Mouse (Mus musculus): ENCODE data around the gene Pmepa1. TPM values are rescaled to one million over a fixed set of nuclear protein-coding genes. Genes with fewer than 3 reads are reported as not detected.

Gene Pmepa1
- polyA plus RNA-seq, 1 experiment from 2014 or later, result 1.2 TPM

DNA sequence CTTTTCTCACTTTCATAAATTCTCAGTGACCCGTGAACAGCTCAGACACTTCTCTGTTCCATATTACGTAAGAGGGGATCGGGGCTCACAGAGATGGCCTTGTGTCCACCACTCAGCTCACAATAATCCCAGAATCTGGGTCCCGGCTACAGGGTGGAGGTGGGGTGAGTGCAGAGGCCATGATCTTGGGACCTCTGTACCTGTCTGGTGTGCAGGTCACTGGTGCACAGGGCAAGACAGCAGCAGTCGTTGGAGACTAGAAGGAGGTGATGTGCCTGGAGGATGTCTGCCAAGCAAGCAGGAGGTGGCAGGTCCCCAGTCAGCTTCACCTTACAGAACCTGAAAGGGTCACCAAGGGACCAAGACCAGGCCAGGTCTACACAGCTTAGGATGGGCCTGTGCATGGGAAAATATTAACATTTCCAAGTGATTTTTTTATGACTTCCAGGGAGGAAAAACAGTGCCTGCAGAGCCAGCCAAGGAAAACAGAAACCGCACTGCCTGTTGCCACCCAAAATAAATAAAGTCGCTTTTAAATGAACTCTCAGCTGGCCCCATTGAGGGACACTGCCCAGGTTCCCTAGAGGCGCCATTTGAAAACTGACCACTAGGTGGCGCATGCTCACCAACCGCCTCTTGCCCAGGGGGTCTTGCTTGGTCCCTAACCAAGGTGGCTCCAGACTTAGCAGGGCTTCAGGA is 56.9 kb downstream of the Pmepa1 start:
- H3K4me2 ChIP-seq, result no peak overlapping the region
- no peak overlapping the region for H3K4me3 ChIP-seq (ENCODE audit: low read depth, low read length)
- no peak overlapping the region for H3K27ac ChIP-seq (ENCODE audit: low read depth, low read length)
- no peak overlapping the region for H3K9ac ChIP-seq (ENCODE audit: low read depth, low read length)
- H3K27me3 ChIP-seq (replicated peaks; ENCODE audit: control insufficient read depth, insufficient read depth, low read length), result peaks cover 2% of the 10 kb centered on the region; the same call in 1 of the 2 replicates
- DNase-seq (ENCODE audit: low spot score) (no peak), ATAC-seq (replicated peaks; ENCODE audit: low FRiP score) (0 out of 2 replicates have a peak, but pooled peaks have one; percentile 23)
- H3K9me3 ChIP-seq (ENCODE audit: control insufficient read depth, low read length), result no peaks in the 10 kb centered on the region
- H3K36me3 ChIP-seq (ENCODE audit: control insufficient read depth, insufficient read depth, low read length), result no peaks in the 10 kb centered on the region
- 42% methylated on average over 10 of the region's 10 CpGs for WGBS
- H3K4me1 ChIP-seq (replicated peaks; ENCODE audit: control insufficient read depth, insufficient read depth, low read length), result no peaks in the 10 kb centered on the region

DNA sequence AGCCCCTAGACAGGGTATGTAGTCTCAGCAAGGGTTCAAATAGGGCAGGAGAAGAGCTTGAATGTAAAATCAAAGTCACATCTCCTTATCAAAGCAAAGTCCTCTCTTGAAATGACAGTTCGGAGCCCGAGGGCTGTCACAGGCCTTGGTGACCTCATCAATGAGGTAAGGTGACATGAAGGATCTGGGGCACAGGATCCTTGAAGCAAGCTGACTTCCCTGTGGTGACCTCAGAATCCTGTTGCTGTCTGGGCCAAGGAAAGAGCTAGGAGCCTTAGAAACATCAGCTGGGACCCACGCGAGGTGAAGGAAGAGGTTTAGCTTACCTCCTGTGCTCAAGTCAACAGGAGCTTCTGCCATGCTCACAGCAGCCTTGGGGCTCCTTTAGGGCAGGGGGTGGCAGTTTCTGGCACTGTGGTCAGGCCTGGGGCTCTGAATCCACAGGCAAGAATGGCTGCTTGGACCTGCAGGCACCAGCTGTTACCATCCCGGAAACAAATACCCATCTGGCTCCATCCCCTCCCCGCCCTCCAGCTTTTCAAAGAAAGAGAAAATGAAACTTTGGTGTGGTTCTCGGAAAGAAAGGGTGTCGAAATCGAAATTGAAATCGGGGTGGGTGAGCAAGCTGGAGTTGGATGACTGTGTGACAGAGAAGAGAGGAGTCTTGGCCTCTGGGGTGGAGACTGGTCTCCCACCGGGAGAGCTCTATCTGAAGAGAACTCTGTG is 57.8 kb downstream of the Pmepa1 start, which contains the start of gene Zbp1:
TSS of gene Zbp1 (minus strand) at position 508 of the 726 bp plus-strand sequence.
- H3K36me3 ChIP-seq (ENCODE audit: control insufficient read depth, insufficient read depth, low read length), result no peaks in the 10 kb centered on the region
- DNase-seq (ENCODE audit: low spot score) (no peak), ATAC-seq (replicated peaks; ENCODE audit: low FRiP score) (no peak)
- no peak within 1 kb of the TSS for H3K4me2 ChIP-seq
- H3K4me3 ChIP-seq (ENCODE audit: low read depth, low read length), result no peak within 1 kb of the TSS
- H3K9me3 ChIP-seq (ENCODE audit: control insufficient read depth, low read length), result no peaks in the 10 kb centered on the region
- peaks cover 2% of the 10 kb centered on the region; the same call in 1 of the 2 replicates for H3K27me3 ChIP-seq (replicated peaks; ENCODE audit: control insufficient read depth, insufficient read depth, low read length)
- H3K9ac ChIP-seq (ENCODE audit: low read depth, low read length), result no peak within 1 kb of the TSS
- H3K27ac ChIP-seq (ENCODE audit: low read depth, low read length), result no peak within 1 kb of the TSS
- no peaks in the 10 kb centered on the region for H3K4me1 ChIP-seq (replicated peaks; ENCODE audit: control insufficient read depth, insufficient read depth, low read length)
- 56% methylated on average over 11 of the region's 11 CpGs for WGBS

DNA sequence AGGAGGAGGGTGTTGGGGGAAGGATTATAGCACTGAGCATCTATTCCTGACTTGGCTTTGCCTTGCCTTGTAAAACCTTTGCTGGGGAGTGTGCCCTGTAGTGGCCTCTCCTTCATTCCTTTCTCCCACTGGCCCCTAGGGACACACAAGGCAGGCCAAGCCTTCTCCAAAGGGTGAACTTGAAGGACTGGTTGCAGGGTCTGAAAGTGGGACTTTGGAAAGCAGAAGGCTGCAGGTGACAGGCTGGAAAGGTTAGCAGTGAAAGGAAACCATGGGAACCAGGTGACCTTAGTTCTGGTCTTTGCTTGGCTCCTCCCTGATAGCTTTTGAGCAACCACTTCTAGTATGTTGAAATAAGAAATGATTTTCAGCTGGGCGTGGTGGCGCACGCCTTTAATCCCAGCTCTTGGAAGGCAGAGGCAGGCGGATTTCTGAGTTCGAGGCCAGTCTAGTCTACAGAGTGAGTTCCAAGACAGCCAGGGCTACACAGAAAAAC is 58.5 kb downstream of the Pmepa1 start:
- no peak overlapping the region for H3K4me2 ChIP-seq
- WGBS, result 83% methylated on average over 5 of the region's 5 CpGs
- no peak for ATAC-seq (replicated peaks; ENCODE audit: low FRiP score)

GRCm38 (mm10) chr2:173217246-173217645 is 59.1 kb downstream of the Pmepa1 start:
- DNase-seq (ENCODE audit: low spot score), result peak; percentile 19
- H3K36me3 ChIP-seq (ENCODE audit: control insufficient read depth, insufficient read depth, low read length), result no peaks in the 10 kb centered on the region
- no peak overlapping the region for H3K9ac ChIP-seq (ENCODE audit: low read depth, low read length)
- no peak overlapping the region for H3K27ac ChIP-seq (ENCODE audit: low read depth, low read length)
- no peaks in the 10 kb centered on the region for H3K4me1 ChIP-seq (replicated peaks; ENCODE audit: control insufficient read depth, insufficient read depth, low read length)
- peaks cover 2% of the 10 kb centered on the region; the same call in 1 of the 2 replicates for H3K27me3 ChIP-seq (replicated peaks; ENCODE audit: control insufficient read depth, insufficient read depth, low read length)
- 56% methylated on average over 3 of the region's 3 CpGs for WGBS
- no peak overlapping the region for H3K4me2 ChIP-seq
- no peaks in the 10 kb centered on the region for H3K9me3 ChIP-seq (ENCODE audit: control insufficient read depth, low read length)
- no peak for ATAC-seq (replicated peaks; ENCODE audit: low FRiP score)
- H3K4me3 ChIP-seq (ENCODE audit: low read depth, low read length), result no peak overlapping the region

More for the DNA sequence above, 58.5 kb downstream of the Pmepa1 start:
- Histone ChIP-seq H3K4me3 (ENCODE audit: low read depth, low read length) (no peak overlapping the region), H3K27ac (ENCODE audit: low read depth, low read length) (no peak overlapping the region), H3K9me3 (ENCODE audit: control insufficient read depth, low read length) (no peaks in the 10 kb centered on the region), H3K9ac (ENCODE audit: low read depth, low read length) (no peak overlapping the region), H3K4me1 (replicated peaks; ENCODE audit: control insufficient read depth, insufficient read depth, low read length) (no peaks in the 10 kb centered on the region), H3K27me3 (replicated peaks; ENCODE audit: control insufficient read depth, insufficient read depth, low read length) (peaks cover 2% of the 10 kb centered on the region; the same call in 1 of the 2 replicates), H3K36me3 (ENCODE audit: control insufficient read depth, insufficient read depth, low read length) (no peaks in the 10 kb centered on the region)
- DNase-seq (ENCODE audit: low spot score), result no peak

GRCm38 (mm10) chr2:173216840-173217239 is 59.5 kb downstream of the Pmepa1 start:
- Histone ChIP-seq H3K36me3 (ENCODE audit: control insufficient read depth, insufficient read depth, low read length) (no peaks in the 10 kb centered on the region), H3K27me3 (replicated peaks; ENCODE audit: control insufficient read depth, insufficient read depth, low read length) (peaks cover 2% of the 10 kb centered on the region; the same call in 1 of the 2 replicates), H3K27ac (ENCODE audit: low read depth, low read length) (no peak overlapping the region), H3K4me3 (ENCODE audit: low read depth, low read length) (no peak overlapping the region), H3K9ac (ENCODE audit: low read depth, low read length) (no peak overlapping the region), H3K4me2 (no peak overlapping the region), H3K9me3 (ENCODE audit: control insufficient read depth, low read length) (no peaks in the 10 kb centered on the region), H3K4me1 (replicated peaks; ENCODE audit: control insufficient read depth, insufficient read depth, low read length) (no peaks in the 10 kb centered on the region)
- 80% methylated on average over 7 of the region's 7 CpGs for WGBS
- ATAC-seq (replicated peaks; ENCODE audit: low FRiP score) (no peak), DNase-seq (ENCODE audit: low spot score) (peak; percentile 24)

DNA sequence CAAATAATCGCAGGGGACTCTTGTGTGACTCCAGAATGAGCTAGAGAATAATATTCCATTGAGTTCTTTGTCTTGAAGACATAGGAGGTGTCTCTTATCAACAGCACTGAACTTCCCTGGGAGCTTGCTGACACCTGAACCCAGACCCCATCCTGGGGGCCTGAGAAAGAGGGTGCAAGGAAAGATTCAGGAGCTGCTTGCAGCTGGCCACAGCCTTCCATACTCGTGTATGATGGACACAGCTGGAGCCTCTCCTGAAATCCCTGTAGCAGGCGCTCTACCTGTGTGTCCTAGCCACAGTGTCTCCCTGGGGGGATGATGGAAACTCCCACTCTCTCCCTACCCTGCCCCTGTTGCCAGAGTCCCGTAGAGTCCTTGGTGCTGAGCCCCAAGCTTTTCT is 64.1 kb downstream of the Pmepa1 start:
- ATAC-seq (replicated peaks; ENCODE audit: low FRiP score), result no peak

DNA sequence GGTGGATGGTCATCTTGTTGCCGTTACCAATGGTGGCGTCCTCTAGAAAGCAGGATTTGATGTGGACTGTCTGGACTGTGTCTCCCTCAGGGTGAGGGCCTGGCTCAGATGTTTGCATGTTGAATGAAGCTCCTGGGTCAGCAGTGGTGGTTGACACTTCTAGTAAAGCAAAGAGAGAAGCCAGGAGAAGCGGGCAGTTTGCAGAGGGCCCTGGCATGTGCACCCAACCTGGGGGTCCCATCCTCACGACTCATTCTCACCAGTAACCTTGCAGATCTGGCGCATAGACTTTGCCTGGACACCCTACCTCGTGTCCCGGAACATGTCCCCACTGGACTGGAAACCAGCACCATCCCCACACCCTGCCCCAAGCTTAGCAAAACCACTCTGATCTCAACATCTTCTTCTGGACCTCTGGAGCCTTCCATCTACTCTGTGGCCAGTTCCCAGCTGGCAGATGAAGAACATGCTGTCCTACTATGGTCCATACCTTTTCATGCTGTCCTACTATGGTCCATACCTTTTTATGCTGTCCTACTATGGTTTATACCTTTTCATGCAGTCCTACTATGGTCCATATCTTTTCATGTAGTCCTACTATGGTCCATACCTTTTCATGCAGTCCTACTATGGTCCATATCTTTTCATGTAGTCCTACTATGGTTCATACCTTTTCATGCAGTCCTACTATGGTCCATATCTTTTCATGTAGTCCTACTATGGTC is 67.1 kb downstream of the Pmepa1 start:
- DNase-seq (ENCODE audit: low spot score) (peak; percentile 28), ATAC-seq (replicated peaks; ENCODE audit: low FRiP score) (no peak)
- Histone ChIP-seq H3K27ac (ENCODE audit: low read depth, low read length) (no peak overlapping the region), H3K36me3 (ENCODE audit: control insufficient read depth, insufficient read depth, low read length) (no peaks in the 10 kb centered on the region), H3K4me2 (no peak overlapping the region), H3K9me3 (ENCODE audit: control insufficient read depth, low read length) (0 out of 2 replicates have a peak, but pooled peaks cover 3% of the 10 kb centered on the region), H3K27me3 (replicated peaks; ENCODE audit: control insufficient read depth, insufficient read depth, low read length) (no peaks in the 10 kb centered on the region), H3K9ac (ENCODE audit: low read depth, low read length) (no peak overlapping the region), H3K4me3 (ENCODE audit: low read depth, low read length) (no peak overlapping the region), H3K4me1 (replicated peaks; ENCODE audit: control insufficient read depth, insufficient read depth, low read length) (no peaks in the 10 kb centered on the region)
- 83% methylated on average over 7 of the region's 7 CpGs for WGBS

More for the DNA sequence above, 64.1 kb downstream of the Pmepa1 start:
- Histone ChIP-seq H3K36me3 (ENCODE audit: control insufficient read depth, insufficient read depth, low read length) (no peaks in the 10 kb centered on the region), H3K4me2 (no peak overlapping the region), H3K9ac (ENCODE audit: low read depth, low read length) (no peak overlapping the region), H3K4me1 (replicated peaks; ENCODE audit: control insufficient read depth, insufficient read depth, low read length) (no peaks in the 10 kb centered on the region), H3K9me3 (ENCODE audit: control insufficient read depth, low read length) (no peaks in the 10 kb centered on the region), H3K27me3 (replicated peaks; ENCODE audit: control insufficient read depth, insufficient read depth, low read length) (0 out of 2 replicates have a peak, but pooled peaks cover 2% of the 10 kb centered on the region), H3K27ac (ENCODE audit: low read depth, low read length) (no peak overlapping the region), H3K4me3 (ENCODE audit: low read depth, low read length) (no peak overlapping the region)
- peak; percentile 17 for DNase-seq (ENCODE audit: low spot score)
- WGBS, result 64% methylated on average over 4 of the region's 4 CpGs

DNA sequence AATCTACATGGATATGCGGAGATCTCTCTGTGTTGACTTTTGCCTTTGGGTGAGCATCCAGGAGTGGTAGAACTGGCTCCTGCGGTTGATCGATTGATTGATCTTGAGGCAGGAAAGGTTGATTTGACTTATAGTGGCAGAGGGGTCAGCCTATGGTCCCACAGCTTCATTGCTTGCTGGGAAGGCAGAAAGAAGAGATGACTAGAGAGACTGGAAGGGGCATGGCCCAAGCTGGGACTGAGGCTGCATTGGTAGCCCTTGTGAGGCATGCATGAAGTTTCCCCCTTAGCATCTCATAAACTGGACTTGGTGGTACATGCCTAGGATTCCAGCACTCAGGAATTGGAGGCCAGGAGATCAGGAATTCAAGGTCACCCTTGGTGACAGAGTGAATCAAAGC is 69.3 kb downstream of the Pmepa1 start:
- H3K9me3 ChIP-seq (ENCODE audit: control insufficient read depth, low read length), result 0 out of 2 replicates have a peak, but pooled peaks cover 3% of the 10 kb centered on the region
- H3K9ac ChIP-seq (ENCODE audit: low read depth, low read length), result no peak overlapping the region
- 85% methylated on average over 3 of the region's 3 CpGs for WGBS
- no peaks in the 10 kb centered on the region for H3K4me1 ChIP-seq (replicated peaks; ENCODE audit: control insufficient read depth, insufficient read depth, low read length)
- no peak overlapping the region for H3K4me3 ChIP-seq (ENCODE audit: low read depth, low read length)
- H3K4me2 ChIP-seq, result no peak overlapping the region
- H3K36me3 ChIP-seq (ENCODE audit: control insufficient read depth, insufficient read depth, low read length), result no peaks in the 10 kb centered on the region
- DNase-seq (ENCODE audit: low spot score) (no peak), ATAC-seq (replicated peaks; ENCODE audit: low FRiP score) (no peak)
- no peaks in the 10 kb centered on the region for H3K27me3 ChIP-seq (replicated peaks; ENCODE audit: control insufficient read depth, insufficient read depth, low read length)
- no peak overlapping the region for H3K27ac ChIP-seq (ENCODE audit: low read depth, low read length)
